Mouse (Mus musculus) lung, adult 2 months (tissue): ENCODE data around the gene Psen2.

ENCODE experiments used
- CTCF ChIP-seq: fragments of 200-500 bp; IDR thresholded peaks from 2 replicates; pipeline ENCODE4 v1.5.1; 2011; ENCODE audit warnings: mild to moderate bottlenecking, low read length, control low read depth; ENCODE audit not compliant: insufficient read depth
- POLR2A ChIP-seq: fragments of 200-500 bp; IDR thresholded peaks from 2 replicates; pipeline ENCODE4 v1.6.1; 2011; ENCODE audit warnings: low read depth, mild to moderate bottlenecking, control low read depth, low read length, borderline replicate concordance; ENCODE audit errors: extremely low read depth

DNA sequence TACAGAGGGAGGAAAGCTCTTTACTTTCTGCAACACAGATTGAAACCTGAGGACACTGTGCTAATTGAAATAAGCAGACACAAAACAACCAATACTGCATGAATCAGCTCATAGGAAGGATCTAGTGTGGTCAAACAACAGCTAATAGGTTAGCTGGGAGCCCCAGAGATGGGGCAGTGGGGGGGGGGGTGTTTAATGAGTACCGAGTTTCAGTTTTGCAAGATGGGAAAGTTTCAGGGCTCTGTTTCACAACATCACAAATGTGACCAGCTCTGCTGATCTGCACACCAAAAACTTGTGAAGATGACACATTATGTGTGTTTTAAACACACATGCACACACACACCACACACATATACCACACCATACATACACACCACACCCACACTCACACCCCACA is 41.2 kb downstream of the Psen2 start:
- TF ChIP-seq POLR2A (no peak), CTCF (no peak)
